Comparison of ENCODE assay signal across 15 mouse cellular contexts in the genomic region with DNA sequence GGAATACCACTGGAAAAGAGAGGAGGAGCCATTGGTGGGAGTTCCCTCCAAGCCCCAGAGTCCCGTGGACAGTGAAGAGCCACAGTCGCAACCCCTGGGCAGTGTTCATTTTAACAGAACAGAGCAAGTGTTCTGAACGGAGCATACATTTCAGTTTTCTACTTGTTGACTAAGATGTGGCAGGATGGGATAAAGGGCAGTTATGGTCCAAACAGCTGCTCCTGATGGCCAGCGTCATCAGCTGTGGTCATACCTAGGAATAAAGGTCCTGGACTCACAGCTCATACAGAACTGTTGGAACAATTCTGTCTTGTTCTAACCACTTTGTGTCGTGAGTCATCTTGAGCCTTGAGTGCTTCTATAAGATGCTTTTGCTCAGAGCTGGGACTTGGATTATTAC.
"Had no signal": no experiment of that assay in that cellular context is flagged by ENCODE, and none has a peak within 500 bp of the region (broad histone marks: within the 10 kb centered on the region; RNA-seq: fewer than 3 reads in every experiment).

No protein-coding gene starts in this region.

- H3K27ac ChIP-seq: midbrain, embryonic 10.5 days; midbrain, embryonic 12.5 days; neural tube, embryonic 12.5 days; stomach, embryonic 15.5 days; stomach, postnatal 0 days had no signal

- ATAC-seq: midbrain, embryonic 16.5 days had no signal

- H3K9me3 ChIP-seq: midbrain, embryonic 10.5 days; midbrain, embryonic 12.5 days; neural tube, embryonic 12.5 days; stomach, embryonic 15.5 days had no signal

- H3K27me3 ChIP-seq: midbrain, embryonic 12.5 days; neural tube, embryonic 12.5 days; stomach, embryonic 15.5 days had no signal

- H3K4me2 ChIP-seq: lung, embryonic 14.5 days; midbrain, embryonic 12.5 days; neural tube, embryonic 12.5 days; stomach, embryonic 15.5 days had no signal

- H3K4me3 ChIP-seq: midbrain, embryonic 10.5 days; midbrain, embryonic 12.5 days; neural tube, embryonic 12.5 days; stomach, embryonic 15.5 days had no signal

- H3K4me1 ChIP-seq: neural tube, embryonic 12.5 days; stomach, embryonic 15.5 days had no signal

- H3K36me3 ChIP-seq: midbrain, embryonic 10.5 days; midbrain, embryonic 12.5 days; neural tube, embryonic 12.5 days; stomach, embryonic 15.5 days had no signal

- DNase-seq: lung, adult 18-20 months; lung, embryonic 14.5 days; lung, postnatal 10 days; lung, postnatal 4 days; midbrain, embryonic 14.5 days; right cerebral cortex, postnatal 14 days; thymus, adult 2 months; thymus, postnatal 25 days; thymus, postnatal 4 days had no signal

- H3K9ac ChIP-seq: lung, embryonic 14.5 days; midbrain, embryonic 12.5 days; neural tube, embryonic 12.5 days; stomach, embryonic 15.5 days had no signal
